Mouse (Mus musculus) kidney, postnatal 0 days (tissue): ENCODE measurements around the gene Cpxm1. TPM values are rescaled to one million over a fixed set of nuclear protein-coding genes. Genes with fewer than 3 reads are reported as not detected.

ENCODE experiments used
- ATAC-seq: fragments of 200-750 bp; cut with Nextera tagmentation; replicated peaks from 2 replicates; pipeline ENCODE4 v1.8.0; 2017; ENCODE audit warnings: low read depth, moderate number of reproducible peaks, moderate TSS enrichment, moderate library complexity; ENCODE audit not compliant: low FRiP score
- DNase-seq: peaks from one replicate; pipeline ENCODE4 v3.0.0-alpha.2; 2016; ENCODE audit warnings: low spot score
- H3K27ac ChIP-seq: fragments of 300-500 bp; sonication (generic); 2 replicates; pipeline ENCODE4 v1.5.1; 2014; ENCODE audit warnings: mild to moderate bottlenecking
- H3K27me3 ChIP-seq: fragments of 300-500 bp; sonication (generic); 2 replicates; pipeline ENCODE4 v1.6.1; 2014; ENCODE audit warnings: low read length, mixed read lengths; ENCODE audit not compliant: insufficient read depth
- H3K36me3 ChIP-seq: fragments of 300-500 bp; sonication (generic); 2 replicates; pipeline ENCODE4 v1.6.1; 2014; ENCODE audit warnings: low read length, mixed read lengths; ENCODE audit not compliant: insufficient read depth
- H3K4me1 ChIP-seq: fragments of 300-500 bp; sonication (generic); replicated peaks from 2 replicates; pipeline ENCODE4 v1.6.1; 2014; ENCODE audit warnings: antibody characterized with exemption, low read length, mixed read lengths; ENCODE audit not compliant: insufficient read depth
- H3K4me2 ChIP-seq: fragments of 300-500 bp; sonication (generic); 2 replicates; pipeline ENCODE4 v1.6.1; 2014; ENCODE audit warnings: mild to moderate bottlenecking, low read length, moderate library complexity, mixed read lengths
- H3K4me3 ChIP-seq: fragments of 300-500 bp; sonication (generic); replicated peaks from 2 replicates; pipeline ENCODE4 v1.5.1; 2014; ENCODE audit warnings: low read depth, low read length
- H3K9ac ChIP-seq: fragments of 300-500 bp; sonication (generic); 2 replicates; pipeline ENCODE4 v1.6.1; 2014; ENCODE audit warnings: low read depth, low read length
- H3K9me3 ChIP-seq: fragments of 300-500 bp; sonication (generic); replicated peaks from 2 replicates; pipeline ENCODE4 v1.6.1; 2016; ENCODE audit warnings: low read length, inconsistent platforms, mixed read lengths
- CTCF ChIP-seq: IDR thresholded peaks from 2 replicates; pipeline ENCODE4 v1.5.1; 2016; ENCODE audit warnings: antibody characterized with exemption, low read depth, mild to moderate bottlenecking, moderate library complexity
- WGBS: fragments of 180-500 bp; shearing (Covaris S2); extraction: QIAGEN DNeasy Blood & Tissue Kit; methylation state at CpG from one replicate; pipeline ENCODE4 v1.1.7; 2014; 5-methylcytosine and 5-hydroxymethylcytosine counted together
- polyA plus RNA-seq: library from polyadenylated mRNA; unstranded; fragments of >200 nt; fragmentation: Nextera tagmentation; extraction: Ambion mirVana; gene quantifications from 2 replicates; pipeline ENCODE4 v1.2.1, GENCODE M21; 2015

Gene Cpxm1
- polyA plus RNA-seq, 1 experiment from 2014 or later, result 62.1 TPM

DNA sequence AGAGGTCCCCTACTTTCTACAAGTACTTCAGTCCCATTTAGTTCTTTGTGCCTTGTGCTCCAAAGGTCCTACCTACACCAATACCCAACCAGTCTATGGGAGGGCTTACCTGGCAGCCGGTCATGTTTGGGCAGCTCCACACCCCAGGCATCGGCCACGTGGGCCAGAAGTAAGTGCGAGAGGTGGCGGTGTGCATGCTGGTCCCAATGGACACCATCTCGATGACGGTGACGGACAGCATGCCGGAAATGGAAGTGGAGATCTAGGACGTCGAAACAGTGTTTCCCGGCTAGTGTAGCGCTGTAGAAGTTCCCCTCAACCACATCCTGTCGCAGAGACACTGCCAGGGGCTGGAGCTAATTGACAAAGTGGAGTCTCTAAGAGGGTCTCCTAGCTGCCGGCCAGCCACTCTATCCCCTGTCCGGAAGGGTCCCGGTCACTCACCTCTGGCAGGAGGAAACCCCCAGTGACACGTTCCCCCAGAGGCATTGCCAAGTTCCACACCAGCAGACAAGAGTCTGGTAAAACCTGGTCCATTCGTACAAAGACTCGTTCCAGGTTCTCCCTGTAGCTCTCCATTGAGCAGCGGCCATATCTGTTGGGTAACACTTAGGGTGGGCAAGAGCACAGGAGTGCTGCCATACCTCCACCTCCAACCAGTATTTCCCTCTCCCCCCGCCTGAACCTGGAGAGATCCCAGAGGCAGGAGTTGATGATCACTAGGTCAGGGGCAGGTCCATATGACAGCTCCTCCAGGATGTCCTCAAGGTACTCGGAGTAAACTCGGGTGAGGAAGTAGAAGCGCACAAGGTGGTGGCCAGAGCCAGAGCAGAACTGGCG, 24.6 kb upstream of the Cpxm1 start:
- TF ChIP-seq CTCF, result no peak

GRCm38 (mm10) chr2:130414094-130414856, 16.9 kb upstream of the Cpxm1 start:
- Histone ChIP-seq H3K4me3 (no peak overlapping the region), H3K27me3 (no peaks in the 10 kb centered on the region), H3K4me2 (no peak overlapping the region), H3K4me1 (no peaks in the 10 kb centered on the region), H3K36me3 (0 out of 2 replicates have a peak, but pooled peaks cover 4% of the 10 kb centered on the region), H3K9me3 (no peaks in the 10 kb centered on the region), H3K27ac (no peak overlapping the region), H3K9ac (no peak overlapping the region)
- 72% methylated on average over 6 of the region's 6 CpGs for WGBS
- ATAC-seq (no peak), DNase-seq (no peak)
- TF ChIP-seq CTCF, result peak; percentile 51

More for the DNA sequence above, 24.6 kb upstream of the Cpxm1 start:
- DNase-seq, result no peak
- Histone ChIP-seq H3K27me3 (no peaks in the 10 kb centered on the region), H3K9ac (no peak overlapping the region), H3K27ac (no peak overlapping the region), H3K9me3 (no peaks in the 10 kb centered on the region), H3K4me3 (no peak overlapping the region), H3K36me3 (0 out of 2 replicates have a peak, but pooled peaks cover 4% of the 10 kb centered on the region), H3K4me1 (peaks cover 11% of the 10 kb centered on the region), H3K4me2 (no peak overlapping the region)
- no peak for ATAC-seq
- WGBS, result 96% methylated on average over 26 of the region's 26 CpGs

DNA sequence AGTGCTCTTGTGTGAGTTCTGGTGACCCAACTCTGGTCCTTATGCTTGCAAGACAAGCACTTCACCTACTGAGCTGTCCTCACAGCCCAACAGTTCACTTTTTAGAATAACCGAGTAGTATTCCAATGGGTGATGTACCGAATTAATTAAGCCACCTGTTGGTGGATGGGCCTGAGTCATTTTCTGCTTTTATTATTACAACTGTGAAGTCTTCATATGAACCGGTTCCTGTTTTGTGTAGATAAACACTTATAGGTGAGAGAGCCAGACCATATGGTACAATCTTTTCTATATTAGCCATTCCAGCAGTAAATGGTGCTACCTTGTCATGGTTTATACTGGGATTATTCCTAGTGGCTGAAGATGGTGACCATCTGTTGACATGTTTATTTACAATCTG, 15.4 kb upstream of the Cpxm1 start:
- ATAC-seq, result no peak
- WGBS, result 83% methylated on average over 3 of the region's 3 CpGs
- no peaks in the 10 kb centered on the region for H3K27me3 ChIP-seq
- H3K9ac ChIP-seq, result no peak overlapping the region
- no peak for DNase-seq
- H3K4me3 ChIP-seq, result no peak overlapping the region
- TF ChIP-seq CTCF, result no peak
- H3K36me3 ChIP-seq, result no peaks in the 10 kb centered on the region
- no peak overlapping the region for H3K27ac ChIP-seq
- no peaks in the 10 kb centered on the region for H3K4me1 ChIP-seq
- H3K4me2 ChIP-seq, result no peak overlapping the region
- H3K9me3 ChIP-seq, result no peaks in the 10 kb centered on the region

- H3K4me3 ChIP-seq, result no peak overlapping the region
- no peaks in the 10 kb centered on the region for H3K4me1 ChIP-seq
- ATAC-seq (peak; percentile 70; the same call in 1 of the 2 replicates), DNase-seq (peak; percentile 92)
- H3K9me3 ChIP-seq, result no peaks in the 10 kb centered on the region
- no peak overlapping the region for H3K27ac ChIP-seq
- no peak overlapping the region for H3K9ac ChIP-seq
- TF ChIP-seq CTCF, result peak; percentile 97
- no peak overlapping the region for H3K4me2 ChIP-seq
- 35% methylated on average over 16 of the region's 16 CpGs for WGBS
- H3K36me3 ChIP-seq, result no peaks in the 10 kb centered on the region
- H3K27me3 ChIP-seq, result no peaks in the 10 kb centered on the region
Measured at GRCm38 (mm10) chr2:130411558-130412495, 14.5 kb upstream of the Cpxm1 start.

DNA sequence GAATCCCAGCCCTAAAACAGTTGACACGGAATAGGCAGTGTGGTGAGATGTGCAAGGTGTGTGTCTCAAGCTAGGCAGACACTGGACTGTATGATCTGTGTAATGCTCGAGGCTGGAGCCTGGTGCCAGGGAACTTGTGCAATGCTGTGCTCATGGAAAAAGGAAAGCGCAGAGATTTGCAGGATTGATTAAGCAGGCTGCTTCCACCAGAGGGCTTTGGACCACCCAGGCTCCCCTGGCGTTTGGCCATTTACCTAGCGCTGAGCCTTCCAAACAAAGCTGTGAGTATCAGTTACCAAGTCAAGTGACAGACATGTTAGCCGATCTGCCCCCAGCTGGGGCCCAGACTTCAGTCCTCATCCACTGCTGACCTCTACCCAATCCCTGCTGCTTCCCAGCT, 10.8 kb upstream of the Cpxm1 start:
- Histone ChIP-seq H3K27me3 (no peaks in the 10 kb centered on the region), H3K27ac (no peak overlapping the region), H3K4me1 (no peaks in the 10 kb centered on the region), H3K4me3 (no peak overlapping the region), H3K9me3 (no peaks in the 10 kb centered on the region), H3K9ac (no peak overlapping the region), H3K36me3 (no peaks in the 10 kb centered on the region), H3K4me2 (no peak overlapping the region)
- WGBS, result 8% methylated on average over 6 of the region's 6 CpGs
- peak; percentile 78 for DNase-seq
- ATAC-seq, result 0 out of 2 replicates have a peak, but pooled peaks have one; percentile 41
- TF ChIP-seq CTCF, result peak; percentile 49
